Mouse (Mus musculus) liver, embryonic 11.5 days (tissue): ENCODE results near the gene Olfr1053. TPM values are rescaled to one million over a fixed set of nuclear protein-coding genes. Genes with fewer than 3 reads are reported as not detected.
"Not testable (repeated sequence)": the region's sequence is repeated elsewhere in the genome, so short reads cannot be mapped to it uniquely, and the experiment has no call there.

Experiments used
- ATAC-seq: fragments of 200-750 bp; cut with Nextera tagmentation; replicated peaks from 2 replicates; pipeline ENCODE4 v1.8.0; 2017; ENCODE audit warnings: moderate number of reproducible peaks, mild to moderate bottlenecking, moderate TSS enrichment, moderate library complexity; ENCODE audit not compliant: low FRiP score
- DNase-seq: peaks from one replicate; pipeline ENCODE4 v3.0.0-alpha.2; 2017; ENCODE audit warnings: low spot score
- H3K27ac ChIP-seq: fragments of 300-500 bp; sonication (generic); 2 replicates; pipeline ENCODE4 v1.5.1; 2014; ENCODE audit warnings: mild to moderate bottlenecking, low read depth, low read length, control low read depth
- H3K27me3 ChIP-seq: fragments of 300-500 bp; sonication (generic); replicated peaks from 2 replicates; pipeline ENCODE4 v1.6.1; 2014; ENCODE audit warnings: low read length, mixed read lengths; ENCODE audit not compliant: control insufficient read depth, insufficient read depth
- H3K36me3 ChIP-seq: fragments of 300-500 bp; sonication (generic); 2 replicates; pipeline ENCODE4 v1.6.1; 2014; ENCODE audit warnings: mild to moderate bottlenecking, low read length, moderate library complexity, mixed read lengths; ENCODE audit not compliant: control insufficient read depth, insufficient read depth
- H3K4me1 ChIP-seq: fragments of 300-500 bp; sonication (generic); replicated peaks from 2 replicates; pipeline ENCODE4 v1.6.1; 2014; ENCODE audit warnings: low read length, mixed read lengths; ENCODE audit not compliant: control insufficient read depth, insufficient read depth
- H3K4me2 ChIP-seq: fragments of 300-500 bp; sonication (generic); 2 replicates; pipeline ENCODE4 v1.6.1; 2014; ENCODE audit warnings: mild to moderate bottlenecking, control low read depth, moderate library complexity
- H3K4me3 ChIP-seq: fragments of 300-500 bp; sonication (generic); 2 replicates; pipeline ENCODE4 v1.5.1; 2014; ENCODE audit warnings: low read depth, low read length, control low read depth
- H3K9ac ChIP-seq: fragments of 300-500 bp; sonication (generic); 2 replicates; pipeline ENCODE4 v1.6.1; 2014; ENCODE audit warnings: low read depth, low read length, control low read depth
- H3K9me3 ChIP-seq: fragments of 300-500 bp; sonication (generic); 2 replicates; pipeline ENCODE4 v1.6.1; 2016; ENCODE audit warnings: low read length, inconsistent platforms, mixed read lengths; ENCODE audit not compliant: control insufficient read depth
- WGBS: fragments of 180-500 bp; shearing (Covaris S2); extraction: QIAGEN DNeasy Blood & Tissue Kit; methylation state at CpG from one replicate; pipeline ENCODE4 v1.1.7; 2014; 5-methylcytosine and 5-hydroxymethylcytosine counted together
- polyA plus RNA-seq: library from polyadenylated mRNA; unstranded; fragments of >200 nt; fragmentation: Nextera tagmentation; extraction: Ambion mirVana; gene quantifications from 2 replicates; pipeline ENCODE4 v1.2.1, GENCODE M21; 2014

Olfr1053 gene
- not detected in 2 replicates for polyA plus RNA-seq

- no peaks in the 10 kb centered on the region for H3K9me3 ChIP-seq
- H3K9ac ChIP-seq = no peak within 1 kb of the TSS
- no peak within 1 kb of the TSS for H3K4me2 ChIP-seq
- ATAC-seq (no peak), DNase-seq (no peak)
- no peaks in the 10 kb centered on the region for H3K27me3 ChIP-seq
- WGBS = 60% methylated on average over 3 of the region's 3 CpGs
- H3K4me3 ChIP-seq = no peak within 1 kb of the TSS
- H3K36me3 ChIP-seq = no peaks in the 10 kb centered on the region
- H3K27ac ChIP-seq = no peak within 1 kb of the TSS
- no peaks in the 10 kb centered on the region for H3K4me1 ChIP-seq
Measured at GRCm38 (mm10) chr2:86315184-86315583, at the start of gene Olfr1053. TSS of gene Olfr1053 (minus strand) at chr2:86315284.

- Histone ChIP-seq H3K9ac (no peak within 1 kb of the TSS), H3K4me1 (no peaks in the 10 kb centered on the region), H3K27ac (no peak within 1 kb of the TSS), H3K4me3 (no peak within 1 kb of the TSS), H3K36me3 (no peaks in the 10 kb centered on the region), H3K4me2 (no peak within 1 kb of the TSS), H3K27me3 (no peaks in the 10 kb centered on the region), H3K9me3 (no peaks in the 10 kb centered on the region)
- DNase-seq (no peak), ATAC-seq (no peak)
Measured at GRCm38 (mm10) chr2:86362369-86362768, 47.3 kb upstream of the Olfr1053 start, which contains the start of gene Olfr1056. TSS of gene Olfr1056 (minus strand) at chr2:86362469.

GRCm38 (mm10) chr2:86351751-86352150 lies 36.7 kb upstream of the Olfr1053 start:
- DNase-seq, ATAC-seq: not testable (repeated sequence)
- 89% methylated on average over 1 of the region's 1 CpGs for WGBS

DNA sequence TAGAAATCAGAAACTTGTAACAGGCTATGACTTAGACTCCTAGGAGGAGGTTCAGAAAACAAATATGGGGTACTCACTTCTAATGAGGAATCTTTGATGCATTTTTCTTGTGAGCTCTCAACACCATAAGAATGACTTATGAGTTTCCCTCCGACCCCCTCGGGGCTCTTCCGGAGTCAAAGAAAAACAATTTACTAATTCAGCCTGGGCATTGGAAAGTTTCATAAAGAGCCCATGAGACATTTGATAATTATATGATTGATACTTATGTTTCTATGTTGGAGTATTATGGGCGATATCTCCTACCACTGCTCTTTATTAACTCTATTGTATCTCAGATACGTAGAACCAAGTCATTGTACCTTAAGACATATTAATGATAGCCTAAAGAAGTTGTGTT lies 35.1 kb upstream of the Olfr1053 start, which contains the start of gene Olfr1055:
Olfr1055 (minus strand) TSS at position 101 of the 400 bp plus-strand sequence.
- no peak within 1 kb of the TSS for H3K27ac ChIP-seq
- H3K36me3 ChIP-seq = no peaks in the 10 kb centered on the region
- H3K4me2 ChIP-seq = no peak within 1 kb of the TSS
- H3K27me3 ChIP-seq = no peaks in the 10 kb centered on the region
- WGBS = 89% methylated on average over 5 of the region's 5 CpGs
- DNase-seq (no peak), ATAC-seq (no peak)
- no peaks in the 10 kb centered on the region for H3K9me3 ChIP-seq
- H3K9ac ChIP-seq = no peak within 1 kb of the TSS
- H3K4me3 ChIP-seq = no peak within 1 kb of the TSS
- H3K4me1 ChIP-seq = no peaks in the 10 kb centered on the region

More at GRCm38 (mm10) chr2:86351751-86352150, 36.7 kb upstream of the Olfr1053 start:
- not testable (repeated sequence) for H3K4me1 ChIP-seq, H3K4me2 ChIP-seq, H3K36me3 ChIP-seq, H3K9ac ChIP-seq, H3K27me3 ChIP-seq, H3K9me3 ChIP-seq, H3K27ac ChIP-seq, H3K4me3 ChIP-seq

- 89% methylated on average over 3 of the region's 3 CpGs for WGBS
- no peak within 1 kb of the TSS for H3K9ac ChIP-seq
- no peaks in the 10 kb centered on the region for H3K27me3 ChIP-seq
- no peaks in the 10 kb centered on the region for H3K36me3 ChIP-seq
- H3K4me1 ChIP-seq = no peaks in the 10 kb centered on the region
- no peak for DNase-seq
- no peak within 1 kb of the TSS for H3K27ac ChIP-seq
- H3K4me3 ChIP-seq = no peak within 1 kb of the TSS
- no peak for ATAC-seq
- H3K9me3 ChIP-seq = no peaks in the 10 kb centered on the region
- no peak within 1 kb of the TSS for H3K4me2 ChIP-seq
Measured at GRCm38 (mm10) chr2:86335333-86335732, 20.2 kb upstream of the Olfr1053 start, which contains the start of gene Olfr1054. TSS of gene Olfr1054 (minus strand) at chr2:86335433.

GRCm38 (mm10) chr2:86292155-86292554 lies 22.9 kb downstream of the Olfr1053 start, which contains the start of gene Olfr1052:
TSS of gene Olfr1052 (plus strand) at chr2:86292455.
- H3K9me3 ChIP-seq = no peaks in the 10 kb centered on the region
- no peak within 1 kb of the TSS for H3K4me2 ChIP-seq
- no peak within 1 kb of the TSS for H3K9ac ChIP-seq
- H3K27ac ChIP-seq = no peak within 1 kb of the TSS
- H3K4me3 ChIP-seq = no peak within 1 kb of the TSS
- no peak for ATAC-seq
- H3K36me3 ChIP-seq = no peaks in the 10 kb centered on the region
- H3K27me3 ChIP-seq = no peaks in the 10 kb centered on the region
- no peak for DNase-seq
- H3K4me1 ChIP-seq = no peaks in the 10 kb centered on the region

DNA sequence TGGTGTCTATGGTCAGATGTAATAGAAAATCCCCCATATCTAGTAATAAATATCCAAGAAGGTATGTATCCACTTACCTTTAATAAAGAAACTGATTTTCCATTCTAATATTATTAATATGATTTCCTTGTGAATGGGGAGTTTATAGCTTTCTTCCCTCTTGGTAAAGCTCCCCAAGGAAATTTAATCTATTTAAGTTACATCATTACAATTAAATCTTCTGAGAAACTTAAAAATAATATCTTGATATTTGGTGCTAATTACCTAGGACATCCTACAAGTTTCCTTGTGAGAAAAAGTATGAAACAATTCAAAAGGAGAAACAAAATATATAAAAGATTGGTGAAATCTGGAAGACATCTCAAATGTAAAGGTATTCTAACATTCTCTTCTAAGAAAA lies 36.1 kb downstream of the Olfr1053 start, which contains the start of gene Olfr1051:
Olfr1051 (minus strand) TSS at position 101 of the 400 bp plus-strand sequence.
- not testable (repeated sequence) for H3K36me3 ChIP-seq, H3K4me3 ChIP-seq, H3K27me3 ChIP-seq, H3K27ac ChIP-seq, H3K4me2 ChIP-seq, DNase-seq, H3K9ac ChIP-seq, H3K4me1 ChIP-seq, ATAC-seq, H3K9me3 ChIP-seq

Other genes starting within 250 kb of the Olfr1053 start
- gene Olfr1036, start 241.3 kb downstream of the Olfr1053 start, polyA plus RNA-seq = not detected in 2 replicates
- gene Olfr1037, start 227.9 kb downstream of the Olfr1053 start, polyA plus RNA-seq = not detected in 2 replicates
- gene Olfr1039, start 179.4 kb downstream of the Olfr1053 start, polyA plus RNA-seq = not detected in 2 replicates
- gene Olfr1040, start 168.6 kb downstream of the Olfr1053 start, polyA plus RNA-seq = not detected in 2 replicates
- not detected in 2 replicates for gene Olfr1042, start 153.4 kb downstream of the Olfr1053 start, polyA plus RNA-seq
- gene Olfr1043, start 147.8 kb downstream of the Olfr1053 start, polyA plus RNA-seq = not detected in 2 replicates
- not detected in 2 replicates for gene Olfr1044, start 137.5 kb downstream of the Olfr1053 start, polyA plus RNA-seq
- not detected in 2 replicates for gene Olfr52, start 129.6 kb downstream of the Olfr1053 start, polyA plus RNA-seq
- gene Olfr1045, start 112.3 kb downstream of the Olfr1053 start, polyA plus RNA-seq = not detected in 2 replicates
- gene Olfr1046, start 96.0 kb downstream of the Olfr1053 start, polyA plus RNA-seq = not detected in 2 replicates
- gene Olfr1047, start 83.9 kb downstream of the Olfr1053 start, polyA plus RNA-seq = not detected in 2 replicates
- gene Olfr1048, start 75.0 kb downstream of the Olfr1053 start, polyA plus RNA-seq = not detected in 2 replicates
- not detected in 2 replicates for gene Olfr1049, start 57.0 kb downstream of the Olfr1053 start, polyA plus RNA-seq
- gene Olfr1051, start 36.2 kb downstream of the Olfr1053 start, polyA plus RNA-seq = not detected in 2 replicates
- not detected in 2 replicates for gene Olfr1052, start 22.8 kb downstream of the Olfr1053 start, polyA plus RNA-seq
- not detected in 2 replicates for gene Olfr1054, start 20.1 kb upstream of the Olfr1053 start, polyA plus RNA-seq
- gene Olfr1055, start 35.0 kb upstream of the Olfr1053 start, polyA plus RNA-seq = not detected in 2 replicates
- gene Olfr1056, start 47.2 kb upstream of the Olfr1053 start, polyA plus RNA-seq = not detected in 2 replicates
- gene Olfr1057, start 63.1 kb upstream of the Olfr1053 start, polyA plus RNA-seq = not detected in 2 replicates
- not detected in 2 replicates for gene Olfr1058, start 73.3 kb upstream of the Olfr1053 start, polyA plus RNA-seq
- gene Olfr1061, start 98.8 kb upstream of the Olfr1053 start, polyA plus RNA-seq = not detected in 2 replicates
- not detected in 2 replicates for gene Olfr1062, start 111.5 kb upstream of the Olfr1053 start, polyA plus RNA-seq
- gene Olfr1065, start 135.3 kb upstream of the Olfr1053 start, polyA plus RNA-seq = not detected in 2 replicates
- gene Olfr1066, start 141.0 kb upstream of the Olfr1053 start, polyA plus RNA-seq = not detected in 2 replicates
- not detected in 2 replicates for gene Olfr228, start 172.1 kb upstream of the Olfr1053 start, polyA plus RNA-seq
- gene Olfr1076, start 193.2 kb upstream of the Olfr1053 start, polyA plus RNA-seq = not detected in 2 replicates
- gene Olfr1079, start 227.2 kb upstream of the Olfr1053 start, polyA plus RNA-seq = not detected in 2 replicates
- not detected in 2 replicates for gene Olfr1080, start 243.0 kb upstream of the Olfr1053 start, polyA plus RNA-seq